Mouse (Mus musculus) bone marrow, adult 2 months (tissue): Measurements from ENCODE around the gene Pacrg. TPM values are rescaled to one million over a fixed set of nuclear protein-coding genes. Genes with fewer than 3 reads are reported as not detected.

Experiments
- H3K27ac ChIP-seq: fragments of 200-500 bp; 2 replicates; pipeline ENCODE4 v1.5.1; 2012; ENCODE audit warnings: low read depth, mild to moderate bottlenecking, control low read depth, inconsistent platforms, low read length; ENCODE audit not compliant: control insufficient read depth, poor library complexity, insufficient read depth
- H3K4me1 ChIP-seq: fragments of 200-500 bp; 2 replicates; pipeline ENCODE4 v1.6.1; 2011; ENCODE audit warnings: low read length; ENCODE audit not compliant: control insufficient read depth, insufficient read depth
- H3K4me3 ChIP-seq: fragments of 200-500 bp; replicated peaks from 2 replicates; pipeline ENCODE3; 2011; ENCODE audit warnings: mild to moderate bottlenecking, low read depth, low read length, control low read depth; ENCODE audit not compliant: control insufficient read depth
- CTCF ChIP-seq: fragments of 200-500 bp; IDR thresholded peaks from 2 replicates; pipeline ENCODE4 v1.5.1; 2011; ENCODE audit warnings: low read length, control low read depth; ENCODE audit not compliant: control insufficient read depth, insufficient read depth
- POLR2A ChIP-seq: fragments of 200-500 bp; IDR thresholded peaks from 2 replicates; pipeline ENCODE4 v1.6.1; 2011; ENCODE audit warnings: low read depth, mild to moderate bottlenecking, control low read depth, low read length, borderline replicate concordance; ENCODE audit not compliant: control insufficient read depth
- WGBS: fragments of 180-500 bp; shearing (Covaris S2); methylation state at CpG from one replicate; pipeline ENCODE4 v1.1.7; 2018; 5-methylcytosine and 5-hydroxymethylcytosine counted together
- polyA plus RNA-seq: library from polyadenylated mRNA; stranded (reverse); fragments of >200 nt; gene quantifications from 2 replicates; pipeline ENCODE4 v1.2.4, GENCODE M21; 2011; ENCODE audit warnings: low replicate concordance; ENCODE audit not compliant: missing spikeins, insufficient read depth, insufficient read length

The Pacrg gene
- polyA plus RNA-seq, 1 experiment, result not detected

GRCm38 (mm10) chr17:10808571-10808970 lies 31.5 kb downstream of the Pacrg start:
- no peaks in the 10 kb centered on the region for H3K4me1 ChIP-seq
- H3K4me3 ChIP-seq, result no peak overlapping the region
- TF ChIP-seq POLR2A, result no peak
- no peak for TF ChIP-seq CTCF
- WGBS, result 69% methylated on average over 2 of the region's 2 CpGs
- H3K27ac ChIP-seq, result no peak overlapping the region

GRCm38 (mm10) chr17:10807261-10807998 lies 32.7 kb downstream of the Pacrg start:
- no peak overlapping the region for H3K27ac ChIP-seq
- WGBS, result 82% methylated on average over 13 of the region's 13 CpGs
- H3K4me3 ChIP-seq, result no peak overlapping the region
- no peaks in the 10 kb centered on the region for H3K4me1 ChIP-seq
- no peak for TF ChIP-seq POLR2A
- TF ChIP-seq CTCF, result no peak

- H3K4me3 ChIP-seq, result no peak overlapping the region
- 88% methylated on average over 4 of the region's 4 CpGs for WGBS
- H3K27ac ChIP-seq, result no peak overlapping the region
- no peaks in the 10 kb centered on the region for H3K4me1 ChIP-seq
- no peak for TF ChIP-seq CTCF
- no peak for TF ChIP-seq POLR2A
Observed at GRCm38 (mm10) chr17:10806692-10807091, 33.4 kb downstream of the Pacrg start.

GRCm38 (mm10) chr17:10791661-10792060 lies 48.5 kb downstream of the Pacrg start:
- TF ChIP-seq POLR2A (no peak), CTCF (no peak)

GRCm38 (mm10) chr17:10784401-10784920 lies 55.6 kb downstream of the Pacrg start:
- Histone ChIP-seq H3K4me1 (no peaks in the 10 kb centered on the region), H3K4me3 (no peak overlapping the region), H3K27ac (no peak overlapping the region)
- 77% methylated on average over 4 of the region's 4 CpGs for WGBS
- TF ChIP-seq CTCF, result no peak
- no peak for TF ChIP-seq POLR2A

More at GRCm38 (mm10) chr17:10791661-10792060, 48.5 kb downstream of the Pacrg start:
- Histone ChIP-seq H3K27ac (no peak overlapping the region), H3K4me3 (no peak overlapping the region), H3K4me1 (no peaks in the 10 kb centered on the region)
- 54% methylated on average over 3 of the region's 3 CpGs for WGBS

- H3K4me3 ChIP-seq, result no peak overlapping the region
- H3K27ac ChIP-seq, result no peak overlapping the region
- no peaks in the 10 kb centered on the region for H3K4me1 ChIP-seq
- no peak for TF ChIP-seq POLR2A
- TF ChIP-seq CTCF, result no peak
- 78% methylated on average over 10 of the region's 10 CpGs for WGBS
Observed at GRCm38 (mm10) chr17:10776503-10776902, 63.6 kb downstream of the Pacrg start.

- no peak overlapping the region for H3K27ac ChIP-seq
- TF ChIP-seq POLR2A (no peak), CTCF (no peak)
- H3K4me1 ChIP-seq, result no peaks in the 10 kb centered on the region
- 58% methylated on average over 1 of the region's 1 CpGs for WGBS
- H3K4me3 ChIP-seq, result no peak overlapping the region
Observed at GRCm38 (mm10) chr17:10774468-10774867, 65.6 kb downstream of the Pacrg start.

GRCm38 (mm10) chr17:10772207-10772606 lies 67.9 kb downstream of the Pacrg start:
- TF ChIP-seq CTCF (no peak), POLR2A (no peak)
- Histone ChIP-seq H3K4me3 (no peak overlapping the region), H3K27ac (no peak overlapping the region), H3K4me1 (no peaks in the 10 kb centered on the region)
- 26% methylated on average over 3 of the region's 3 CpGs for WGBS
